Mouse (Mus musculus) forebrain, embryonic 11.5 days (tissue): ENCODE measurements around the gene Ppp2r3a. TPM values are rescaled to one million over a fixed set of nuclear protein-coding genes. Genes with fewer than 3 reads are reported as not detected.

Source experiments
- polyA plus RNA-seq: library from polyadenylated mRNA; unstranded; fragments of >200 nt; fragmentation: Nextera tagmentation; extraction: Ambion mirVana; gene quantifications from 2 replicates; pipeline ENCODE4 v1.2.1, GENCODE M21; 2014

The Ppp2r3a gene
- polyA plus RNA-seq, 1 experiment from 2014 or later, result 15.5 TPM

Other genes with a start within 250 kb of the Ppp2r3a start
- gene Pccb, start 216.9 kb downstream of the Ppp2r3a start, polyA plus RNA-seq, result 14.4 and 16.3 TPM in 2 replicates
- 5.6 and 6.2 TPM in 2 replicates for gene Msl2, start 177.7 kb downstream of the Ppp2r3a start, polyA plus RNA-seq